Mouse (Mus musculus) olfactory bulb, adult 2 months (tissue): Measurements from ENCODE around the gene Ache. TPM values are rescaled to one million over a fixed set of nuclear protein-coding genes. Genes with fewer than 3 reads are reported as not detected.
A peak's percentile ranks its signal among the peaks of the same experiment; 100 is the strongest.

ENCODE experiments used
- H3K27ac ChIP-seq: fragments of 200-500 bp; 2 replicates; pipeline ENCODE4 v1.5.1; 2012; ENCODE audit warnings: low read depth, low read length; ENCODE audit not compliant: insufficient read depth
- H3K4me1 ChIP-seq: fragments of 200-500 bp; 2 replicates; pipeline ENCODE4 v1.6.1; 2012; ENCODE audit warnings: low read length; ENCODE audit not compliant: control insufficient read depth, insufficient read depth
- H3K4me3 ChIP-seq: fragments of 200-500 bp; 2 replicates; pipeline ENCODE4 v1.5.1; 2012; ENCODE audit warnings: mild to moderate bottlenecking, low read depth, low read length, moderate library complexity; ENCODE audit not compliant: insufficient read depth
- CTCF ChIP-seq: fragments of 200-500 bp; IDR thresholded peaks from 2 replicates; pipeline ENCODE4 v1.5.1; 2012; ENCODE audit warnings: low read depth, mild to moderate bottlenecking, low read length, moderate library complexity; ENCODE audit not compliant: insufficient read depth
- POLR2A ChIP-seq: fragments of 200-500 bp; IDR thresholded peaks from 2 replicates; pipeline ENCODE4 v1.6.1; 2012; ENCODE audit warnings: mild to moderate bottlenecking, low read depth, low read length, moderate library complexity; ENCODE audit not compliant: insufficient read depth
- WGBS: fragments of 180-500 bp; shearing (Covaris S2); methylation state at CpG from one replicate; pipeline ENCODE4 v1.1.7; 2018; 5-methylcytosine and 5-hydroxymethylcytosine counted together
- polyA plus RNA-seq: library from polyadenylated mRNA; stranded (reverse); fragments of >200 nt; gene quantifications from 2 replicates; pipeline ENCODE4 v1.2.4, GENCODE M21; 2012; ENCODE audit warnings: low replicate concordance; ENCODE audit not compliant: missing spikeins, insufficient read depth, insufficient read length

Gene Ache
- polyA plus RNA-seq, 1 experiment = not detected

GRCm38 (mm10) chr5:137339290-137339979 is 52.1 kb downstream of the Ache start:
- Histone ChIP-seq H3K4me1 (peaks cover 16% of the 10 kb centered on the region), H3K4me3 (peak overlapping the region; percentile 54), H3K27ac (peak overlapping the region; percentile 56)
- TF ChIP-seq POLR2A = no peak
- no peak for TF ChIP-seq CTCF
- 1% methylated on average over 22 of the region's 22 CpGs for WGBS

DNA sequence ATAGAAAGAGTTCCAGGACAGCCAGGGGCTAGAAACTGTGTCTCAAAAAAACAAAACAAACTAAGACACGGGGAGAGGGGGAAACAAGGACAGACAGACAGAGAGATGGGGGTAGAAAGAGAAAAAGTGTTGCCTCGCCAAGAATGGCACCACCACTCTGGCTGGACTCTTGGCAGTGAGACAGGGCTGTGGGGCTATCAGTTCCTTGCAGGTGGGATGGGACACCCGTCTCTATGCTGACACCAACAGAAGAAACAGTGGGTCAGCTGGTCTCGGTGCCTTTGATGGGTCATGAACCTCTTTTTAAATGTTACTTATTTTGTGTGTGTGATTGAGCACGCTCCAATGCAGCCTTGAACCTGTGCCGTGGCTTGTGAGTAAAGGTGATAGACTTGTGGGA is 52.9 kb downstream of the Ache start:
- TF ChIP-seq CTCF (no peak), POLR2A (no peak)
- Histone ChIP-seq H3K27ac (no peak overlapping the region), H3K4me3 (no peak overlapping the region), H3K4me1 (peaks cover 16% of the 10 kb centered on the region)
- 75% methylated on average over 6 of the region's 6 CpGs for WGBS

- WGBS = 76% methylated on average over 7 of the region's 7 CpGs
- Histone ChIP-seq H3K4me1 (peaks cover 16% of the 10 kb centered on the region), H3K27ac (no peak overlapping the region), H3K4me3 (no peak overlapping the region)
- TF ChIP-seq POLR2A = no peak
- TF ChIP-seq CTCF = no peak
Measured at GRCm38 (mm10) chr5:137342407-137343012, 55.2 kb downstream of the Ache start.

GRCm38 (mm10) chr5:137343412-137343811 is 56.1 kb downstream of the Ache start:
- H3K27ac ChIP-seq = no peak overlapping the region
- H3K4me1 ChIP-seq = peaks cover 12% of the 10 kb centered on the region
- TF ChIP-seq CTCF = no peak
- no peak overlapping the region for H3K4me3 ChIP-seq
- WGBS = 98% methylated on average over 5 of the region's 5 CpGs

GRCm38 (mm10) chr5:137343869-137344268 is 56.5 kb downstream of the Ache start:
- H3K4me3 ChIP-seq = no peak overlapping the region
- H3K27ac ChIP-seq = no peak overlapping the region
- no peak for TF ChIP-seq CTCF
- no peak for TF ChIP-seq POLR2A
- peaks cover 13% of the 10 kb centered on the region for H3K4me1 ChIP-seq

Other genes starting within 250 kb of the Ache start
- not detected in 2 replicates for gene Ap1s1, start 241.4 kb upstream of the Ache start, polyA plus RNA-seq
- not detected in 2 replicates for gene Serpine1, start 215.3 kb upstream of the Ache start, polyA plus RNA-seq
- gene Trim56, start 171.3 kb upstream of the Ache start, polyA plus RNA-seq = 43.5 TPM in 1 of 2 replicates, not detected in the other
- not detected in 2 replicates for gene Muc3, start 138.2 kb upstream of the Ache start, polyA plus RNA-seq
- gene Muc3a, start 75.1 kb upstream of the Ache start, polyA plus RNA-seq = not detected in 2 replicates
- gene Ufsp1, start 7.1 kb downstream of the Ache start, polyA plus RNA-seq = not detected in 2 replicates
- 488 TPM in 1 of 2 replicates, not detected in the other for gene Srrt, start 20.2 kb downstream of the Ache start, polyA plus RNA-seq
- gene Trip6, start 26.9 kb downstream of the Ache start, polyA plus RNA-seq = not detected in 2 replicates
- gene Slc12a9, start 46.1 kb downstream of the Ache start, polyA plus RNA-seq = not detected in 2 replicates
- gene Ephb4, start 62.6 kb downstream of the Ache start, polyA plus RNA-seq = not detected in 2 replicates
- gene Zan, start 189.5 kb downstream of the Ache start, polyA plus RNA-seq = not detected in 2 replicates
- not detected in 2 replicates for gene Pop7, start 215.0 kb downstream of the Ache start, polyA plus RNA-seq
- gene Gigyf1, start 231.0 kb downstream of the Ache start, polyA plus RNA-seq = not detected in 2 replicates
- gene Epo, start 245.7 kb downstream of the Ache start, polyA plus RNA-seq = not detected in 2 replicates
- gene Gnb2, start 246.0 kb downstream of the Ache start, polyA plus RNA-seq = not detected in 2 replicates